Mouse (Mus musculus) myocyte (in vitro differentiated cells): Measurements from ENCODE around the gene Slc35b1. TPM values are rescaled to one million over a fixed set of nuclear protein-coding genes. Genes with fewer than 3 reads are reported as not detected.

ENCODE experiments used
- H3K27me3 ChIP-seq: one replicate; pipeline ENCODE4 v1.6.1; 2011; ENCODE audit not compliant: control insufficient read depth, insufficient read depth, insufficient read length
- H3K36me3 ChIP-seq: one replicate; pipeline ENCODE4 v1.6.1; 2011; ENCODE audit not compliant: control insufficient read depth, insufficient read depth
- H3K4me2 ChIP-seq: one replicate; pipeline ENCODE4 v1.6.1; 2011; ENCODE audit warnings: low read depth, control low read depth
- H3K4me3 ChIP-seq: one replicate; pipeline ENCODE4 v1.5.1; 2011; ENCODE audit warnings: mild to moderate bottlenecking, control low read depth, moderate library complexity
- H3K79me2 ChIP-seq: one replicate; pipeline ENCODE4 v1.6.1; 2011; ENCODE audit not compliant: control insufficient read depth, insufficient read depth
- H3ac ChIP-seq: one replicate; pipeline ENCODE4 v1.6.1; 2011; ENCODE audit not compliant: control insufficient read depth, insufficient read length
- CEBPB ChIP-seq: IDR thresholded peaks from 2 replicates; pipeline ENCODE4 v1.6.1; 2011; ENCODE audit warnings: mild to moderate bottlenecking, moderate library complexity; ENCODE audit not compliant: poor library complexity, insufficient read depth, severe bottlenecking
- E2F4 ChIP-seq: IDR thresholded peaks from one replicate; pipeline ENCODE4 v1.6.1; 2011; ENCODE audit warnings: mild to moderate bottlenecking, control low read depth, moderate library complexity; ENCODE audit not compliant: insufficient read depth
- MAX ChIP-seq: IDR thresholded peaks from one replicate; pipeline ENCODE4 v1.6.1; 2011; ENCODE audit warnings: low read depth, mild to moderate bottlenecking, control low read depth
- MYOD1 ChIP-seq, 3 experiments: IDR thresholded peaks; one replicate each; pipeline ENCODE4 v1.6.1; 2011; ENCODE audit warnings: control low read depth in 2 of 3, low read depth in 2 of 3, mild to moderate bottlenecking in 2 of 3, moderate library complexity in 1 of 3; ENCODE audit not compliant: insufficient read length in 2 of 3, control insufficient read depth in 1 of 3
- MYOG ChIP-seq, 3 experiments: IDR thresholded peaks; one replicate each; pipeline ENCODE4 v1.6.1; 2011; ENCODE audit warnings: control low read depth in 2 of 3, low read depth in 2 of 3, mild to moderate bottlenecking in 2 of 3; ENCODE audit not compliant: insufficient read length in 2 of 3, control insufficient read depth in 1 of 3, insufficient read depth in 1 of 3
- POLR2A ChIP-seq: IDR thresholded peaks from one replicate; pipeline ENCODE4 v1.6.1; 2011; ENCODE audit warnings: low read depth, mild to moderate bottlenecking, control low read depth, moderate library complexity; ENCODE audit not compliant: insufficient read length
- POLR2AphosphoS2 ChIP-seq: IDR thresholded peaks from one replicate; pipeline ENCODE4 v1.6.1; 2011; ENCODE audit warnings: low read depth, control low read depth; ENCODE audit not compliant: insufficient read length
- REST ChIP-seq: IDR thresholded peaks from one replicate; pipeline ENCODE4 v1.6.1; 2011; ENCODE audit warnings: mild to moderate bottlenecking, control low read depth, moderate library complexity; ENCODE audit not compliant: insufficient read depth, insufficient read length
- SRF ChIP-seq: IDR thresholded peaks from one replicate; pipeline ENCODE4 v1.6.1; 2011; ENCODE audit warnings: low read depth; ENCODE audit not compliant: control insufficient read depth, insufficient read length
- TCF12 ChIP-seq: IDR thresholded peaks from one replicate; pipeline ENCODE4 v1.6.1; 2011; ENCODE audit warnings: mild to moderate bottlenecking, control low read depth; ENCODE audit not compliant: poor library complexity, insufficient read depth, severe bottlenecking
- TCF3 ChIP-seq: IDR thresholded peaks from one replicate; pipeline ENCODE4 v1.6.1; 2011; ENCODE audit warnings: low read depth, control low read depth; ENCODE audit not compliant: insufficient read length
- USF1 ChIP-seq: IDR thresholded peaks from one replicate; pipeline ENCODE4 v1.6.1; 2011; ENCODE audit warnings: low read depth, mild to moderate bottlenecking, control low read depth, moderate library complexity
- polyA plus RNA-seq: library from polyadenylated mRNA; unstranded; fragments of >200 nt; fragmentation: generic; extraction: Trizol; gene quantifications from one replicate; pipeline ENCODE4 v1.2.1, GENCODE M21; 2012; ENCODE audit warnings: missing spikeins

Slc35b1 gene
- polyA plus RNA-seq, 1 experiment = 66.7 TPM

GRCm38 (mm10) chr11:95350289-95350688, 34.2 kb upstream of the Slc35b1 start:
- Histone ChIP-seq H3ac (no peak overlapping the region), H3K27me3 (no peaks in the 10 kb centered on the region), H3K36me3 (peaks cover 4% of the 10 kb centered on the region), H3K4me3 (no peak overlapping the region), H3K4me2 (no peak overlapping the region), H3K79me2 (peaks cover 9% of the 10 kb centered on the region)
- no peak for TF ChIP-seq E2F4
- no peak for TF ChIP-seq SRF
- no peak for TF ChIP-seq POLR2AphosphoS2
- no peak for TF ChIP-seq MYOD1 (IDR thresholded peaks at IDR 0.05; ENCODE audit: control insufficient read depth in 1 of 3, insufficient read length in 2 of 3, low read depth in 2 of 3)
- TF ChIP-seq MAX = no peak
- TF ChIP-seq CEBPB = no peak

- Histone ChIP-seq H3K4me3 (no peak overlapping the region), H3K79me2 (peaks cover 6% of the 10 kb centered on the region), H3ac (no peak overlapping the region), H3K36me3 (peaks cover 4% of the 10 kb centered on the region), H3K4me2 (no peak overlapping the region), H3K27me3 (no peaks in the 10 kb centered on the region)
- TF ChIP-seq USF1 = no peak
- no peak for TF ChIP-seq POLR2AphosphoS2
- TF ChIP-seq E2F4 = no peak
- no peak for TF ChIP-seq POLR2A
- no peak for TF ChIP-seq MYOD1 (IDR thresholded peaks at IDR 0.05; ENCODE audit: control insufficient read depth in 1 of 3, insufficient read length in 2 of 3, low read depth in 2 of 3)
These were observed 33.5 kb upstream of the Slc35b1 start for GRCm38 (mm10) chr11:95350960-95351359.

- no peak for TF ChIP-seq MYOD1 (IDR thresholded peaks at IDR 0.05; ENCODE audit: control insufficient read depth in 1 of 3, insufficient read length in 2 of 3, low read depth in 2 of 3)
- TF ChIP-seq POLR2AphosphoS2 = no peak
- TF ChIP-seq TCF3 = no peak
- TF ChIP-seq MAX = no peak
- no peak for TF ChIP-seq TCF12
- TF ChIP-seq POLR2A = no peak
- TF ChIP-seq CEBPB = no peak
- no peak for TF ChIP-seq MYOG (IDR thresholded peaks at IDR 0.05; ENCODE audit: control insufficient read depth in 1 of 3, insufficient read depth in 1 of 3, insufficient read length in 2 of 3, low read depth in 2 of 3)
- TF ChIP-seq REST = no peak
- no peak for TF ChIP-seq E2F4
- no peak for TF ChIP-seq USF1
- TF ChIP-seq SRF = no peak
- Histone ChIP-seq H3K79me2 (no peaks in the 10 kb centered on the region), H3K27me3 (no peaks in the 10 kb centered on the region), H3K4me3 (no peak overlapping the region), H3K4me2 (no peak overlapping the region), H3K36me3 (peaks cover 4% of the 10 kb centered on the region), H3ac (no peak overlapping the region)
These were observed 31.8 kb upstream of the Slc35b1 start for GRCm38 (mm10) chr11:95352686-95353085.

- peaks cover 4% of the 10 kb centered on the region for H3K36me3 ChIP-seq
- H3K79me2 ChIP-seq = no peaks in the 10 kb centered on the region
- H3K4me3 ChIP-seq = no peak overlapping the region
- TF ChIP-seq TCF3 = no peak
- no peak for TF ChIP-seq SRF
- TF ChIP-seq USF1 = no peak
- no peak for TF ChIP-seq MYOG (IDR thresholded peaks at IDR 0.05; ENCODE audit: control insufficient read depth in 1 of 3, insufficient read depth in 1 of 3, insufficient read length in 2 of 3, low read depth in 2 of 3)
- H3K27me3 ChIP-seq = no peaks in the 10 kb centered on the region
- no peak overlapping the region for H3ac ChIP-seq
- no peak overlapping the region for H3K4me2 ChIP-seq
These were observed 31.3 kb upstream of the Slc35b1 start for GRCm38 (mm10) chr11:95353226-95353625.

GRCm38 (mm10) chr11:95354228-95354944, 30.1 kb upstream of the Slc35b1 start:
- Histone ChIP-seq H3ac (no peak overlapping the region), H3K4me3 (no peak overlapping the region), H3K36me3 (peaks cover 4% of the 10 kb centered on the region), H3K27me3 (no peaks in the 10 kb centered on the region), H3K79me2 (no peaks in the 10 kb centered on the region), H3K4me2 (no peak overlapping the region)
- TF ChIP-seq SRF = no peak
- no peak for TF ChIP-seq TCF3
- TF ChIP-seq MYOG (IDR thresholded peaks at IDR 0.05; ENCODE audit: control insufficient read depth in 1 of 3, insufficient read depth in 1 of 3, insufficient read length in 2 of 3, low read depth in 2 of 3) = no peak
- TF ChIP-seq TCF12 = no peak
- no peak for TF ChIP-seq MAX
- TF ChIP-seq CEBPB = no peak
- no peak for TF ChIP-seq REST
- TF ChIP-seq MYOD1 (IDR thresholded peaks at IDR 0.05; ENCODE audit: control insufficient read depth in 1 of 3, insufficient read length in 2 of 3, low read depth in 2 of 3) = no peak
- no peak for TF ChIP-seq POLR2AphosphoS2
- TF ChIP-seq POLR2A = no peak
- no peak for TF ChIP-seq E2F4
